26 mouse cellular contexts compared by ENCODE assay signal in genomic region chr4:47432766-47433165, GRCm38 (mm10).
"Had no signal": no experiment of that assay in that cellular context is flagged by ENCODE, and none has a peak within 500 bp of the region (broad histone marks: within the 10 kb centered on the region; RNA-seq: fewer than 3 reads in every experiment).

No protein-coding gene starts in this region.

- H3K9me3 ChIP-seq: heart, embryonic 10.5 days; heart, embryonic 12.5 days; hindbrain, embryonic 10.5 days; hindbrain, embryonic 12.5 days; limb, embryonic 10.5 days; limb, embryonic 12.5 days; liver, embryonic 13.5 days; liver, embryonic 15.5 days had no signal

- H3K4me2 ChIP-seq: heart, embryonic 12.5 days; hindbrain, embryonic 12.5 days; hindbrain, embryonic 14.5 days; limb, embryonic 12.5 days; liver, embryonic 11.5 days; liver, embryonic 13.5 days; liver, embryonic 15.5 days had no signal

- ATAC-seq: hindbrain, embryonic 16.5 days; inflammation-experienced regulatory T-cells, adult 6 months; intestine, postnatal 0 days; liver, postnatal 0 days had no signal

- H3K27ac ChIP-seq: gastrocnemius, adult 2 months; heart, embryonic 10.5 days; hindbrain, embryonic 10.5 days; hindbrain, embryonic 12.5 days; hindbrain, embryonic 14.5 days; layer of hippocampus, adult 2 months; limb, embryonic 10.5 days; limb, embryonic 12.5 days; liver, embryonic 13.5 days; liver, embryonic 15.5 days had no signal

- H3K36me3 ChIP-seq: heart, embryonic 10.5 days; heart, embryonic 12.5 days; hindbrain, embryonic 10.5 days; hindbrain, embryonic 12.5 days; limb, embryonic 10.5 days; limb, embryonic 12.5 days; liver, embryonic 13.5 days; liver, embryonic 15.5 days had no signal

- H3K27me3 ChIP-seq: heart, embryonic 12.5 days had no signal

- DNase-seq: gastrocnemius, adult 2 months; gastrocnemius, postnatal 10 days; gastrocnemius, postnatal 25 days; heart, postnatal 10 days; heart, postnatal 4 days; kidney, adult 18-20 months; kidney, adult 8-10 months; kidney, postnatal 10 days; kidney, postnatal 25 days; kidney, postnatal 4 days; liver; liver, embryonic 13.5 days; liver, postnatal 0 days had no signal

- H3K9ac ChIP-seq: heart, embryonic 12.5 days; hindbrain, embryonic 12.5 days; hindbrain, embryonic 14.5 days; limb, embryonic 12.5 days; liver, embryonic 13.5 days; liver, embryonic 15.5 days; liver, postnatal 0 days had no signal

- H3K4me3 ChIP-seq: gastrocnemius, adult 2 months; heart, embryonic 10.5 days; heart, embryonic 12.5 days; hindbrain, embryonic 10.5 days; hindbrain, embryonic 12.5 days; layer of hippocampus, adult 2 months; limb, embryonic 10.5 days; limb, embryonic 12.5 days; liver, embryonic 13.5 days; liver, embryonic 15.5 days had no signal
